Mouse (Mus musculus): ENCODE data around the gene Myh11. TPM values are rescaled to one million over a fixed set of nuclear protein-coding genes. Genes with fewer than 3 reads are reported as not detected.

The Myh11 gene
- total and polyA plus RNA-seq, 3 experiments: 0.01 TPM; not detected in 2

DNA sequence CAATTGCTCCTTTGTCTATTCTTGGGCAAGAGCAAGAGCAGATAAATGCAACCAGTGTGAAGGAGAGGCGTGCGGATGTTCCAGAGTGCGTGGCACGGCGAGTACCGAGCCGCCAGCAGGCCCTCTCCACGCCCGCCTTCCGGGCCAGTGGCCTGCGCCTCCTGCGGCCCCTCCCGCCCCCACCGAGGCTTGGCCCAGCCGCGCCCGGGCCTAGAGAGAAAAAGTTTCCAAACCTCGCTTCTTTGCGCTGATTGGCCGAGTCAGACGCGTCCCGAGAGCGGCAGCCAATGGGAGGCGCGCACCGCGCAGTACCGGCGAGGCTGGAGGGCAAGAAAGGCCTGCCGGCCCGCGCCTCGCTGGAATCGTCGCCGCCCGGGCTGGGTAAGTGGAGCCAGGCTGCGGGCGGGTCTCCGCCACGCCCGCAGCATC lies 128.2 kb downstream of the Myh11 start, which contains the start of the genes Nde1 and Marf1 (continued):
- TF ChIP-seq KAT2A (conservative IDR thresholded peaks at IDR 0.05; ENCODE audit: low read depth, low read length) (no peak), USF1 (IDR thresholded peaks at IDR 0.05; ENCODE audit: low read depth, low read length) (0 out of 2 replicates have a peak, but pooled peaks have one; percentile 10), NELFE (IDR thresholded peaks at IDR 0.05; ENCODE audit: low read depth, low read length) (peak; percentile 79), ELF1 (IDR thresholded peaks at IDR 0.05; ENCODE audit: low read depth, low read length) (no peak; the same call in 1 of the 2 replicates), MAX (IDR thresholded peaks at IDR 0.05; ENCODE audit: low read length) (peak; percentile 57), SIN3A (IDR thresholded peaks at IDR 0.05; ENCODE audit: low read length) (peak; percentile 65; the same call in 1 of the 2 replicates), HCFC1 (IDR thresholded peaks at IDR 0.05; ENCODE audit: low read depth, low read length) (peak; percentile 61), MAFK (IDR thresholded peaks at IDR 0.05; ENCODE audit: borderline replicate concordance, low read depth, low read length) (no peak), USF2 (IDR thresholded peaks at IDR 0.05; ENCODE audit: borderline replicate concordance in 1 of 2, insufficient read depth in 1 of 2, low read depth in 1 of 2, low read length in 2 of 2) (no peak), CTCF (IDR thresholded peaks at IDR 0.05 in 2 of 3, conservative IDR thresholded peaks at IDR 0.05 in 1 of 3; ENCODE audit: control insufficient read depth in 1 of 3, insufficient read depth in 1 of 3, low read depth in 2 of 3, low read length in 3 of 3, poor library complexity in 1 of 3, severe bottlenecking in 1 of 3) (no peak), EP300 (IDR thresholded peaks at IDR 0.05; ENCODE audit: low read depth in 1 of 2, low read length in 2 of 2) (peak; percentile 16 to 17; a peak in 1 of 4 replicates), ETS1 (IDR thresholded peaks at IDR 0.05; ENCODE audit: low read depth, low read length) (no peak; the same call in 1 of the 2 replicates), JUND (IDR thresholded peaks at IDR 0.05; ENCODE audit: low read depth, low read length) (no peak), ZNF384 (IDR thresholded peaks at IDR 0.05; ENCODE audit: low read depth, low read length) (peak; percentile 29; the same call in 1 of the 2 replicates), TAL1 (IDR thresholded peaks at IDR 0.05; ENCODE audit: low read length) (no peak), GABPA (IDR thresholded peaks at IDR 0.05; ENCODE audit: low read depth, low read length) (no peak)

DNA sequence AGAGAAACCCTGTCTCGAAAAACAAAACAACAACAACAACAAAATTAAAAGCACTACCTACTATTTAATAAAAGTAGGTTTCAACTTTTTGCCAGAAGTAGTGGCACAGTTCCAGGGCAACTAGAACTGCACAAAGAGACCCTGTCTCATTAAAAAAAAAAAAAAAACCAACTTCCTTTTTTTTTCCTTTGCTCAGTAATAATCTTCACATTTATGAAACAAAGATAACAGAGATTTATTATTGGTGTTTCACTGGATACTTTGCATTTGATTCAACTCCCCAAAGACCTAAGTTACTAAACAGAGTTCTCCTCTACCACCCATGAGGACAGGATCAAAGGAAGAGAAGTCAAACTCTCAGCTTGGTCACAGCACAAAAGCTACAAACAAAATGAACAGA lies 130.2 kb downstream of the Myh11 start:
- Histone ChIP-seq H3K4me3 (ENCODE audit: control insufficient read depth in 1 of 2, insufficient read depth in 1 of 2, low read depth in 2 of 2, low read length in 2 of 2) (no peak overlapping the region), H3K9me3 (replicated peaks; ENCODE audit: insufficient read depth, low read length) (no peaks in the 10 kb centered on the region), H3K9ac (ENCODE audit: control insufficient read depth, low read depth, low read length, poor library complexity, severe bottlenecking) (no peak overlapping the region), H3K27me3 (ENCODE audit: control insufficient read depth in 1 of 2, insufficient read depth in 2 of 2, low read length in 2 of 2) (no peaks in the 10 kb centered on the region), H3K4me1 (ENCODE audit: control insufficient read depth in 1 of 2, insufficient read depth in 2 of 2, low read length in 2 of 2) (peaks cover 0 to 10% of the 10 kb centered on the region in 2 experiments; a peak in 3 of 4 replicates), H3K27ac (ENCODE audit: control insufficient read depth, low read depth, low read length) (no peak overlapping the region), H3K79me2 (ENCODE audit: control insufficient read depth, insufficient read depth, low read length, poor library complexity) (peaks cover 26% of the 10 kb centered on the region), H3K36me3 (ENCODE audit: control insufficient read depth in 1 of 2, insufficient read depth in 2 of 2, low read length in 2 of 2) (peaks cover 0 to 21% of the 10 kb centered on the region in 2 experiments; a peak in 2 of 4 replicates)
- no peak for TF ChIP-seq MAX (IDR thresholded peaks at IDR 0.05; ENCODE audit: low read length)
- no peak for TF ChIP-seq TAL1 (IDR thresholded peaks at IDR 0.05; ENCODE audit: low read length)
- peak; percentile 71 for TF ChIP-seq GATA1 (IDR thresholded peaks at IDR 0.05; ENCODE audit: low read depth, low read length)
- TF ChIP-seq ZC3H11A (IDR thresholded peaks at IDR 0.05; ENCODE audit: low read depth, low read length): no peak
- peak; percentile 27; the same call in 1 of the 2 replicates for TF ChIP-seq TCF12 (IDR thresholded peaks at IDR 0.05; ENCODE audit: low read depth, low read length)
- no peak for TF ChIP-seq MAFK (IDR thresholded peaks at IDR 0.05; ENCODE audit: borderline replicate concordance, low read depth, low read length)
- TF ChIP-seq CHD1 (IDR thresholded peaks at IDR 0.05; ENCODE audit: low read depth, low read length): no peak
- TF ChIP-seq ETS1 (IDR thresholded peaks at IDR 0.05; ENCODE audit: low read depth, low read length): 0 out of 2 replicates have a peak, but pooled peaks have one; percentile 37
- TF ChIP-seq UBTF (IDR thresholded peaks at IDR 0.05; ENCODE audit: borderline replicate concordance, insufficient read depth, low read depth, low read length): no peak
- TF ChIP-seq NELFE (IDR thresholded peaks at IDR 0.05; ENCODE audit: low read depth, low read length): no peak
- TF ChIP-seq BHLHE40 (IDR thresholded peaks at IDR 0.05; ENCODE audit: borderline replicate concordance, low read depth, low read length): no peak
- no peak for TF ChIP-seq MXI1 (IDR thresholded peaks at IDR 0.05; ENCODE audit: low read depth, low read length)
- TF ChIP-seq ZNF384 (IDR thresholded peaks at IDR 0.05; ENCODE audit: low read depth, low read length): peak; percentile 97
- TF ChIP-seq RAD21 (IDR thresholded peaks at IDR 0.05; ENCODE audit: low read depth, low read length): no peak
- TF ChIP-seq NRF1 (IDR thresholded peaks at IDR 0.05; ENCODE audit: insufficient read depth, low read depth, low read length, poor library complexity, severe bottlenecking): no peak
- TF ChIP-seq KAT2A (conservative IDR thresholded peaks at IDR 0.05; ENCODE audit: low read depth, low read length): no peak
- TF ChIP-seq SIN3A (IDR thresholded peaks at IDR 0.05; ENCODE audit: low read length): no peak
- peak; percentile 98 for TF ChIP-seq RCOR1 (IDR thresholded peaks at IDR 0.05; ENCODE audit: low read depth, low read length)
- no peak for TF ChIP-seq CTCF (IDR thresholded peaks at IDR 0.05 in 2 of 3, conservative IDR thresholded peaks at IDR 0.05 in 1 of 3; ENCODE audit: control insufficient read depth in 1 of 3, insufficient read depth in 1 of 3, low read depth in 2 of 3, low read length in 3 of 3, poor library complexity in 1 of 3, severe bottlenecking in 1 of 3)
- TF ChIP-seq MAZ (IDR thresholded peaks at IDR 0.05; ENCODE audit: low read depth, low read length): no peak
- no peak for TF ChIP-seq POLR2AphosphoS5 (IDR thresholded peaks at IDR 0.05; ENCODE audit: borderline replicate concordance, low read depth, low read length)
- no peak for TF ChIP-seq MYC (IDR thresholded peaks at IDR 0.05; ENCODE audit: low read depth, low read length)
- TF ChIP-seq USF1 (IDR thresholded peaks at IDR 0.05; ENCODE audit: low read depth, low read length): no peak
- peak; percentile 32 to 48; a peak in 2 of 4 replicates for TF ChIP-seq EP300 (IDR thresholded peaks at IDR 0.05; ENCODE audit: low read depth in 1 of 2, low read length in 2 of 2)
- no peak for TF ChIP-seq POLR2AphosphoS2 (IDR thresholded peaks at IDR 0.05; ENCODE audit: low read length)
- peak; percentile 48 for DNase-seq (ENCODE audit: low read depth, low spot score)
